Mouse (Mus musculus): ENCODE results near the gene Crim1. TPM values are rescaled to one million over a fixed set of nuclear protein-coding genes. Genes with fewer than 3 reads are reported as not detected.

Gene Crim1
- polyA plus RNA-seq, 1 experiment from 2014 or later, result 9.4 TPM

- 67% methylated on average over 8 of the region's 8 CpGs for whole genome bisulfite sequencing
- Histone ChIP-seq H3K4me3 (ENCODE audit: low read length) (no peak overlapping the region), H3K27ac (ENCODE audit: low read depth, low read length) (no peak overlapping the region)
Observed at GRCm38 (mm10) chr17:78368481-78368880, 168.4 kb downstream of the Crim1 start.

GRCm38 (mm10) chr17:78370445-78370844 lies 170.4 kb downstream of the Crim1 start:
- 78% methylated on average over 1 of the region's 1 CpGs for WGBS
- H3K27ac ChIP-seq (ENCODE audit: low read depth, low read length), result no peak overlapping the region
- H3K4me3 ChIP-seq (ENCODE audit: low read length), result no peak overlapping the region
- H3K9me3 ChIP-seq (ENCODE audit: control insufficient read depth, low read length), result no peaks in the 10 kb centered on the region
- no peaks in the 10 kb centered on the region for H3K27me3 ChIP-seq (ENCODE audit: control insufficient read depth, insufficient read depth, low read length)
- no peaks in the 10 kb centered on the region for H3K4me1 ChIP-seq (ENCODE audit: control insufficient read depth, insufficient read depth, low read length)
- no peak for ATAC-seq (ENCODE audit: low FRiP score, low TSS enrichment)
- peaks cover 15% of the 10 kb centered on the region; the same call in 1 of the 2 replicates for H3K36me3 ChIP-seq (ENCODE audit: control insufficient read depth, insufficient read depth, low read length)
- no peak overlapping the region for H3K4me2 ChIP-seq (replicated peaks; ENCODE audit: low read depth, low read length)
- no peak overlapping the region for H3K9ac ChIP-seq (ENCODE audit: low read depth, low read length)

More at GRCm38 (mm10) chr17:78368481-78368880, 168.4 kb downstream of the Crim1 start:
- Histone ChIP-seq H3K36me3 (ENCODE audit: control insufficient read depth, insufficient read depth, low read length) (peaks cover 12% of the 10 kb centered on the region; the same call in 1 of the 2 replicates), H3K27me3 (ENCODE audit: control insufficient read depth, insufficient read depth, low read length) (no peaks in the 10 kb centered on the region; the same call in 1 of the 2 replicates), H3K4me2 (replicated peaks; ENCODE audit: low read depth, low read length) (no peak overlapping the region), H3K9ac (ENCODE audit: low read depth, low read length) (no peak overlapping the region), H3K4me1 (ENCODE audit: control insufficient read depth, insufficient read depth, low read length) (peaks cover 9% of the 10 kb centered on the region; the same call in 1 of the 2 replicates), H3K9me3 (ENCODE audit: control insufficient read depth, low read length) (no peaks in the 10 kb centered on the region)
- no peak for ATAC-seq (ENCODE audit: low FRiP score, low TSS enrichment)

DNA sequence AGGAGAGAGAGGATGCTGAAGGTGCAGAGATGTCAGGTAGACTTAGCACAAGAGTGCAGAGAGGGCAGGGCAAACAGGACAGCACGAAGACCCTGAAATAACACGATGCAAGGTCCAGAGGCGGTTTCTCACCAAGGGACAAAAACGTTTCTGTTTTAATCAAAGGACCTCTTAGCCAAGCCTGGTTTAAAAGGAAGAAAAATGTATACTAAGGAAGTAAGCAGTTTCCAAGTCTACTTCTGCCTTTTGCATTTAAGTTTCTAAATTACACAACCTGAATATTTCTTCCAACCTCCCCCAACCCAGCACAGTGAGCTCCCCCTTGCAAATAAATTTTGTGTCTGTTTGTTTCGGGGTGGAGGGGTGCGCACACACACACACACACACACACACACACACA lies 173.1 kb downstream of the Crim1 start:
- whole genome bisulfite sequencing, result 93% methylated on average over 6 of the region's 6 CpGs
- H3K36me3 ChIP-seq (ENCODE audit: control insufficient read depth, insufficient read depth, low read length), result peaks cover 14% of the 10 kb centered on the region
- no peaks in the 10 kb centered on the region for H3K4me1 ChIP-seq (ENCODE audit: control insufficient read depth, insufficient read depth, low read length)
- H3K27ac ChIP-seq (ENCODE audit: low read depth, low read length), result no peak overlapping the region
- no peaks in the 10 kb centered on the region for H3K9me3 ChIP-seq (ENCODE audit: control insufficient read depth, low read length)
- no peaks in the 10 kb centered on the region for H3K27me3 ChIP-seq (ENCODE audit: control insufficient read depth, insufficient read depth, low read length)
- no peak overlapping the region for H3K4me2 ChIP-seq (replicated peaks; ENCODE audit: low read depth, low read length)
- ATAC-seq (ENCODE audit: low FRiP score, low TSS enrichment), result no peak
- no peak overlapping the region for H3K9ac ChIP-seq (ENCODE audit: low read depth, low read length)
- H3K4me3 ChIP-seq (ENCODE audit: low read length), result no peak overlapping the region

GRCm38 (mm10) chr17:78373849-78374248 lies 173.8 kb downstream of the Crim1 start:
- Histone ChIP-seq H3K9me3 (ENCODE audit: control insufficient read depth, low read length) (no peaks in the 10 kb centered on the region), H3K27ac (ENCODE audit: low read depth, low read length) (no peak overlapping the region), H3K4me1 (ENCODE audit: control insufficient read depth, insufficient read depth, low read length) (no peaks in the 10 kb centered on the region), H3K4me3 (ENCODE audit: low read length) (no peak overlapping the region), H3K36me3 (ENCODE audit: control insufficient read depth, insufficient read depth, low read length) (peaks cover 16% of the 10 kb centered on the region), H3K27me3 (ENCODE audit: control insufficient read depth, insufficient read depth, low read length) (no peaks in the 10 kb centered on the region), H3K9ac (ENCODE audit: low read depth, low read length) (no peak overlapping the region), H3K4me2 (replicated peaks; ENCODE audit: low read depth, low read length) (no peak overlapping the region)
- 92% methylated on average over 8 of the region's 8 CpGs for WGBS
- no peak for ATAC-seq (ENCODE audit: low FRiP score, low TSS enrichment)

DNA sequence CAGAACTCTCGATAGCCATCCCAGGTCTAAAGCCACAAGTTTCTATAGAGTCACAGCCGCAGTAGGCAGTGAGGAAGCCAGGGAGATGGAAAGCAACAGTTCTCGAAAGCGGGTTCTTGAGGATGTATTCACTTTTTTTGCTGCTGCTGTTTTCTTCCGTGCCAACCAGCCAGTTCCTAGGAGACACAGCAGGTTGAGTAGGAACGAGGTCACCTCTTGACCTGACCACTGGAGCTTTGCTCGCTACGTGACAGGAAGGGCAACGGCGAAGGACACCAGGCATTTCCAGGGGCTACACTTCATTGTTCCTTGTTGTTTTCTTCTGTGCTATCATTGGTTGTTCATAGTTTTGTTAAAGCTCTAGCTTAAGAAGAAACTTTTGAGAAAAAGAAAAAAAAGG lies 174.7 kb downstream of the Crim1 start:
- Histone ChIP-seq H3K27me3 (ENCODE audit: control insufficient read depth, insufficient read depth, low read length) (no peaks in the 10 kb centered on the region), H3K9me3 (ENCODE audit: control insufficient read depth, low read length) (no peaks in the 10 kb centered on the region), H3K4me2 (replicated peaks; ENCODE audit: low read depth, low read length) (no peak overlapping the region), H3K9ac (ENCODE audit: low read depth, low read length) (no peak overlapping the region), H3K4me3 (ENCODE audit: low read length) (no peak overlapping the region), H3K36me3 (ENCODE audit: control insufficient read depth, insufficient read depth, low read length) (peaks cover 16% of the 10 kb centered on the region), H3K27ac (ENCODE audit: low read depth, low read length) (no peak overlapping the region), H3K4me1 (ENCODE audit: control insufficient read depth, insufficient read depth, low read length) (no peaks in the 10 kb centered on the region)
- WGBS, result 63% methylated on average over 10 of the region's 10 CpGs
- no peak for ATAC-seq (ENCODE audit: low FRiP score, low TSS enrichment)

- Histone ChIP-seq H3K9me3 (ENCODE audit: control insufficient read depth, low read length) (no peaks in the 10 kb centered on the region), H3K4me2 (replicated peaks; ENCODE audit: low read depth, low read length) (no peak overlapping the region), H3K4me1 (ENCODE audit: control insufficient read depth, insufficient read depth, low read length) (no peaks in the 10 kb centered on the region), H3K4me3 (ENCODE audit: low read length) (no peak overlapping the region), H3K27me3 (ENCODE audit: control insufficient read depth, insufficient read depth, low read length) (no peaks in the 10 kb centered on the region), H3K36me3 (ENCODE audit: control insufficient read depth, insufficient read depth, low read length) (peaks cover 11% of the 10 kb centered on the region), H3K9ac (ENCODE audit: low read depth, low read length) (no peak overlapping the region), H3K27ac (ENCODE audit: low read depth, low read length) (no peak overlapping the region)
- ATAC-seq (ENCODE audit: low FRiP score, low TSS enrichment), result no peak
- WGBS, result 81% methylated on average over 8 of the region's 8 CpGs
Observed at GRCm38 (mm10) chr17:78376587-78376986, 176.5 kb downstream of the Crim1 start.

DNA sequence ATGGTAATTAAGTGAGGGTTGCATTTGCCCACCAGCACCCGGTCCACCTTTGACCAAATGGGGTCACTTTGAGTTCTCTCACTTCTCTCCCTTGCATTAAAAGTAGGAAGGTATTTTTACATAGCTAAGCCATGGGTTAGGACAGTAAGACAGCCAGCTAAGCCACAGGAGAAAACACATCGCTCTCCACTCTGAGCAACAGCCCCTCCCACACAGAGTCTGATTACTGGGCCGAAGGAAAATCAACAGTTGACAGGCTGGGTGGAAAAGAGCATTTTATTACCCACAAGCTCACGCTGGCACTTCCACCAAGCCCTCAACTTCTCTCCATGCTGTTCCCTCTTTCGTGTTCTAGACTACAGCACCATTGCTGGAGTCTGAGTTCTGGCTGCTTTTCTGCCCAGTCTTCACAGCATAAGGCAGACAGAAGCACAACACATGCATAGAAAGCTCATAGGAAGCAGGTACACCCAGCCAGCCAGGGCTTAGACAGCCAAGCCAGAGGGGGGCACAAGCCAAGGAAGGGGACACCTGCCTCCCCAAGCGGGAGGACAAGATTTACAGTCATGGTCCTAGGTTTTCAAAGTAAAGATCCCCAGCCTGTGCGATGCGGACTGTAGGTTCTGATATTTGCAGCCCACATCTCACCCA lies 179.2 kb downstream of the Crim1 start:
- H3K4me3 ChIP-seq (ENCODE audit: low read length), result no peak overlapping the region
- ATAC-seq (ENCODE audit: low FRiP score, low TSS enrichment), result peak; percentile 54
- H3K9me3 ChIP-seq (ENCODE audit: control insufficient read depth, low read length), result no peaks in the 10 kb centered on the region
- H3K27me3 ChIP-seq (ENCODE audit: control insufficient read depth, insufficient read depth, low read length), result no peaks in the 10 kb centered on the region
- H3K4me2 ChIP-seq (replicated peaks; ENCODE audit: low read depth, low read length), result no peak overlapping the region
- H3K27ac ChIP-seq (ENCODE audit: low read depth, low read length), result no peak overlapping the region
- no peaks in the 10 kb centered on the region for H3K4me1 ChIP-seq (ENCODE audit: control insufficient read depth, insufficient read depth, low read length)
- WGBS, result 42% methylated on average over 8 of the region's 8 CpGs
- H3K9ac ChIP-seq (ENCODE audit: low read depth, low read length), result no peak overlapping the region
- peaks cover 8% of the 10 kb centered on the region for H3K36me3 ChIP-seq (ENCODE audit: control insufficient read depth, insufficient read depth, low read length)

DNA sequence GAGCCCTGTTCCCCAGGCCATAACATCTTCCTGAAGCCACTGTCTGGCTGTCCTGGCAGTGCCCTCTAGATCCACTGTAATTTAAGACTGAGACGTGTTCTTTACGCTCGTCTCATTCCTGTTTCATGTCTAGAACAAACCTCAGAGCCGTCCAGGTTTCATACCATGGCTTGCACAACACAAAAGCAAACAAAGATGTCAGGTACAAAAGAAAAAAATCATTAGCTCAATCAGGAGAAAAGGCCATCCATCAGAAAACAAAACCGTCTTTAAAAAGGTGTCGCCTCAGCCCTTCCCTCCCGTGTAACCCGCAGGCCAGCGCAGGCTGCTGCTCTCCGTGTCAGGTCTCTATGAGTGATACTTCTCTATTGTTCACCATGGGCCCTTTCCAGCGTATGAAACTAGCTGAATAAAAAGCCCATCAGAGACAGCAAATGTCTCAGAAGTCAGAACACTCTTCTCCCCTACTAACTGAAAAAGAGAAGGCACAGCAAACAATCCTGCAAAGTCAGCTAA lies 179.7 kb downstream of the Crim1 start:
- Histone ChIP-seq H3K27ac (ENCODE audit: low read depth, low read length) (no peak overlapping the region), H3K4me3 (ENCODE audit: low read length) (no peak overlapping the region), H3K4me2 (replicated peaks; ENCODE audit: low read depth, low read length) (no peak overlapping the region), H3K9ac (ENCODE audit: low read depth, low read length) (no peak overlapping the region), H3K4me1 (ENCODE audit: control insufficient read depth, insufficient read depth, low read length) (no peaks in the 10 kb centered on the region), H3K27me3 (ENCODE audit: control insufficient read depth, insufficient read depth, low read length) (no peaks in the 10 kb centered on the region), H3K9me3 (ENCODE audit: control insufficient read depth, low read length) (no peaks in the 10 kb centered on the region), H3K36me3 (ENCODE audit: control insufficient read depth, insufficient read depth, low read length) (peaks cover 8% of the 10 kb centered on the region)
- WGBS, result 63% methylated on average over 11 of the region's 11 CpGs
- ATAC-seq (ENCODE audit: low FRiP score, low TSS enrichment), result no peak

- Histone ChIP-seq H3K27ac (ENCODE audit: low read depth, low read length) (no peak overlapping the region), H3K4me3 (ENCODE audit: low read length) (no peak overlapping the region), H3K9ac (ENCODE audit: low read depth, low read length) (no peak overlapping the region), H3K36me3 (ENCODE audit: control insufficient read depth, insufficient read depth, low read length) (peaks cover 8% of the 10 kb centered on the region), H3K4me1 (ENCODE audit: control insufficient read depth, insufficient read depth, low read length) (no peaks in the 10 kb centered on the region), H3K4me2 (replicated peaks; ENCODE audit: low read depth, low read length) (no peak overlapping the region), H3K27me3 (ENCODE audit: control insufficient read depth, insufficient read depth, low read length) (no peaks in the 10 kb centered on the region), H3K9me3 (ENCODE audit: control insufficient read depth, low read length) (no peaks in the 10 kb centered on the region)
- WGBS, result 93% methylated on average over 3 of the region's 3 CpGs
- ATAC-seq (ENCODE audit: low FRiP score, low TSS enrichment), result no peak
Observed at GRCm38 (mm10) chr17:78382321-78382720, 182.3 kb downstream of the Crim1 start.
